Mouse (Mus musculus) ovary, postnatal 14 days (tissue): ENCODE results near the gene Ddx17.

ENCODE experiments used
- DNase-seq: peaks from one replicate; pipeline ENCODE4 v3.0.0; 2022; ENCODE audit warnings: low spot score

Gene Ddx17

GRCm38 (mm10) chr15:79518571-79518970 lies 28.0 kb downstream of the Ddx17 start:
- DNase-seq, result no peak

- DNase-seq, result no peak
Observed at GRCm38 (mm10) chr15:79517710-79518109, 28.8 kb downstream of the Ddx17 start.

GRCm38 (mm10) chr15:79516171-79517096 lies 30.1 kb downstream of the Ddx17 start, which contains the start of gene Kdelr3:
Gene Kdelr3, plus strand, starts transcription at chr15:79516411.
- DNase-seq, result peak; percentile 75

GRCm38 (mm10) chr15:79513940-79514339 lies 32.6 kb downstream of the Ddx17 start:
- no peak for DNase-seq

GRCm38 (mm10) chr15:79511553-79512320 lies 34.8 kb downstream of the Ddx17 start:
- DNase-seq, result peak; percentile 84

- DNase-seq, result no peak
Observed at GRCm38 (mm10) chr15:79510425-79510824, 36.1 kb downstream of the Ddx17 start.

- DNase-seq, result no peak
Observed at GRCm38 (mm10) chr15:79509998-79510397, 36.5 kb downstream of the Ddx17 start.

- DNase-seq, result no peak
Observed at GRCm38 (mm10) chr15:79507055-79507828, 39.3 kb downstream of the Ddx17 start.

- no peak for DNase-seq
Observed at GRCm38 (mm10) chr15:79506460-79506859, 40.1 kb downstream of the Ddx17 start.

GRCm38 (mm10) chr15:79505616-79506283 lies 40.8 kb downstream of the Ddx17 start:
- DNase-seq, result peak; percentile 52

- DNase-seq, result no peak
Observed at GRCm38 (mm10) chr15:79504707-79505452, 41.7 kb downstream of the Ddx17 start, which contains the start of gene Kcnj4. Gene Kcnj4, minus strand, starts transcription at chr15:79505241.

GRCm38 (mm10) chr15:79503438-79503837 lies 43.1 kb downstream of the Ddx17 start:
- DNase-seq, result no peak

- DNase-seq, result no peak
Observed at GRCm38 (mm10) chr15:79502891-79503341, 43.6 kb downstream of the Ddx17 start.

- no peak for DNase-seq
Observed at GRCm38 (mm10) chr15:79500110-79500509, 46.4 kb downstream of the Ddx17 start.

GRCm38 (mm10) chr15:79493527-79493926 lies 53.0 kb downstream of the Ddx17 start:
- no peak for DNase-seq

- DNase-seq, result no peak
Observed at GRCm38 (mm10) chr15:79489463-79489862, 57.1 kb downstream of the Ddx17 start.

GRCm38 (mm10) chr15:79481181-79481688 lies 65.3 kb downstream of the Ddx17 start:
- DNase-seq, result no peak
